ENCODE assay signal across 8 mouse cellular contexts in the genomic region with DNA sequence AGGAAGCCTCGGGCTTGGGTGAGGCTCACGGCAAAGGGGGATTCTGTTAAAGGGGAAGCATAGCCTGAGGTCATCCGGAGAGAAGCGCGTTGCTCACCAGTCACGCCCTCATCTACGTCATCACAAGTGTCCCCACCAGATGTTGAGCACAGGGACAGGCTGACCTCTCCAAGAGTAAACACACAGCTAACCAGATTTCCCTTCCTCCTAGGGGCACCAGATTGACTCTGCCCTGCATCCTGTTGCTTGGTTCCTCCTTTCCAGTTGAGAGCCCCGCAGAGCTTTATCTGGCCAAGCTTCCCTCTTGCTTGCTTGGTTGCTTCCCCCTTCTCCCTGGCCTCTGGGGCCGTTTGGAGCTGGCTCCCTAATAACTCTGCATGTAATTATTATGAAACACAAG.
DNase-seq lines count a peak whose midpoint lies in the region; ATAC-seq and TF ChIP-seq lines count a peak whose summit lies in the region.

No protein-coding gene starts in this region.

- H3K4me3 ChIP-seq in intestine, embryonic 16.5 days (ENCODE audit: low read length), result no peak overlapping the region
- H3K4me3 ChIP-seq in intestine, embryonic 15.5 days (replicated peaks), result no peak overlapping the region
- H3K4me3 ChIP-seq in embryonic facial prominence, embryonic 14.5 days (ENCODE audit: low read depth, low read length), result no peak overlapping the region
- no peak overlapping the region for H3K4me3 ChIP-seq in hindbrain, postnatal 0 days (ENCODE audit: low read length)
- H3K4me3 ChIP-seq in midbrain, embryonic 10.5 days, result no peak overlapping the region
- H3K4me3 ChIP-seq in forebrain, embryonic 15.5 days, result no peak overlapping the region

- H3K4me2 ChIP-seq in intestine, embryonic 16.5 days (ENCODE audit: low read depth, low read length), result no peak overlapping the region
- no peak overlapping the region for H3K4me2 ChIP-seq in intestine, embryonic 15.5 days (replicated peaks)
- no peak overlapping the region for H3K4me2 ChIP-seq in embryonic facial prominence, embryonic 14.5 days (ENCODE audit: low read depth, low read length)
- no peak overlapping the region for H3K4me2 ChIP-seq in hindbrain, postnatal 0 days (ENCODE audit: low read depth, low read length)
- H3K4me2 ChIP-seq in forebrain, embryonic 15.5 days (replicated peaks), result no peak overlapping the region

- no peaks in the 10 kb centered on the region for H3K36me3 ChIP-seq in intestine, embryonic 16.5 days (ENCODE audit: control insufficient read depth, insufficient read depth, low read length)
- no peaks in the 10 kb centered on the region for H3K36me3 ChIP-seq in intestine, embryonic 15.5 days
- H3K36me3 ChIP-seq in embryonic facial prominence, embryonic 14.5 days (ENCODE audit: control insufficient read depth, insufficient read depth, low read length), result no peaks in the 10 kb centered on the region
- H3K36me3 ChIP-seq in hindbrain, postnatal 0 days (ENCODE audit: insufficient read depth, low read length), result no peaks in the 10 kb centered on the region
- H3K36me3 ChIP-seq in midbrain, embryonic 10.5 days, result no peaks in the 10 kb centered on the region
- H3K36me3 ChIP-seq in forebrain, embryonic 15.5 days, result no peaks in the 10 kb centered on the region

- no peaks in the 10 kb centered on the region for H3K27me3 ChIP-seq in intestine, embryonic 16.5 days (replicated peaks; ENCODE audit: control insufficient read depth, insufficient read depth, low read length)
- H3K27me3 ChIP-seq in intestine, embryonic 15.5 days (replicated peaks), result no peaks in the 10 kb centered on the region
- no peaks in the 10 kb centered on the region for H3K27me3 ChIP-seq in embryonic facial prominence, embryonic 14.5 days (replicated peaks; ENCODE audit: control insufficient read depth, insufficient read depth, low read length)
- H3K27me3 ChIP-seq in hindbrain, postnatal 0 days (ENCODE audit: insufficient read depth, low read length), result no peaks in the 10 kb centered on the region
- H3K27me3 ChIP-seq in midbrain, embryonic 10.5 days (ENCODE audit: low read depth, poor library complexity, severe bottlenecking), result no peaks in the 10 kb centered on the region
- no peaks in the 10 kb centered on the region for H3K27me3 ChIP-seq in forebrain, embryonic 15.5 days

- 0 out of 2 replicates have a peak, but pooled peaks cover 3% of the 10 kb centered on the region for H3K4me1 ChIP-seq in intestine, embryonic 16.5 days (ENCODE audit: control insufficient read depth, insufficient read depth, low read length)
- 0 out of 2 replicates have a peak, but pooled peaks cover 4% of the 10 kb centered on the region for H3K4me1 ChIP-seq in intestine, embryonic 15.5 days (replicated peaks)
- H3K4me1 ChIP-seq in embryonic facial prominence, embryonic 14.5 days (ENCODE audit: control insufficient read depth, insufficient read depth, low read length), result peaks cover 7% of the 10 kb centered on the region
- H3K4me1 ChIP-seq in hindbrain, postnatal 0 days (ENCODE audit: insufficient read depth, low read length), result no peaks in the 10 kb centered on the region
- peaks cover 5% of the 10 kb centered on the region for H3K4me1 ChIP-seq in midbrain, embryonic 10.5 days
- H3K4me1 ChIP-seq in forebrain, embryonic 15.5 days, result peaks cover 5% of the 10 kb centered on the region

- WGBS in intestine, embryonic 16.5 days, result 38% methylated on average over 9 of the region's 9 CpGs
- 27% methylated on average over 9 of the region's 9 CpGs for WGBS in intestine, embryonic 15.5 days
- 19% methylated on average over 7 of the region's 9 CpGs for WGBS in embryonic facial prominence, embryonic 14.5 days
- WGBS in hindbrain, postnatal 0 days, result 45% methylated on average over 9 of the region's 9 CpGs
- WGBS in midbrain, embryonic 10.5 days, result 55% methylated on average over 9 of the region's 9 CpGs
- whole genome bisulfite sequencing in forebrain, embryonic 15.5 days, result 52% methylated on average over 9 of the region's 9 CpGs

- no peak overlapping the region for H3K9ac ChIP-seq in intestine, embryonic 16.5 days (ENCODE audit: low read depth, low read length)
- H3K9ac ChIP-seq in intestine, embryonic 15.5 days, result no peak overlapping the region
- no peak overlapping the region for H3K9ac ChIP-seq in embryonic facial prominence, embryonic 14.5 days (ENCODE audit: low read depth, low read length)
- H3K9ac ChIP-seq in hindbrain, postnatal 0 days (replicated peaks; ENCODE audit: low read length), result no peak overlapping the region
- no peak overlapping the region for H3K9ac ChIP-seq in forebrain, embryonic 15.5 days (replicated peaks)

- ATAC-seq in intestine, embryonic 16.5 days, result peak; percentile 23; the same call in 1 of the 2 replicates
- no peak for ATAC-seq in intestine, embryonic 15.5 days
- peak; percentile 64 for ATAC-seq in embryonic facial prominence, embryonic 14.5 days (ENCODE audit: low read depth)
- ATAC-seq in hindbrain, postnatal 0 days, result peak; percentile 64
- ATAC-seq in megakaryocyte, adult 5-6 weeks (ENCODE audit: poor library complexity, severe bottlenecking), result peak; percentile 68
- no peak for ATAC-seq in forebrain, embryonic 15.5 days (replicated peaks)

- DNase-seq in embryonic facial prominence, embryonic 14.5 days (ENCODE audit: low spot score), result peak; percentile 77
- DNase-seq in hindbrain, postnatal 0 days (ENCODE audit: low spot score), result peak; percentile 57
- DNase-seq in midbrain, embryonic 10.5 days (ENCODE audit: low spot score), result no peak
- DNase-seq in spleen, adult 12 weeks (ENCODE audit: low spot score), result no peak

- H3K9me3 ChIP-seq in intestine, embryonic 16.5 days (ENCODE audit: control insufficient read depth, low read length), result no peaks in the 10 kb centered on the region
- no peaks in the 10 kb centered on the region for H3K9me3 ChIP-seq in intestine, embryonic 15.5 days
- H3K9me3 ChIP-seq in embryonic facial prominence, embryonic 14.5 days (ENCODE audit: control insufficient read depth, low read length), result no peaks in the 10 kb centered on the region
- no peaks in the 10 kb centered on the region for H3K9me3 ChIP-seq in hindbrain, postnatal 0 days (ENCODE audit: low read length)
- peaks cover 4% of the 10 kb centered on the region; the same call in 1 of the 2 replicates for H3K9me3 ChIP-seq in midbrain, embryonic 10.5 days (replicated peaks)
- H3K9me3 ChIP-seq in forebrain, embryonic 15.5 days, result no peaks in the 10 kb centered on the region

- TF ChIP-seq CTCF in hindbrain, postnatal 0 days (IDR thresholded peaks at IDR 0.05; ENCODE audit: low read depth), result no peak

- H3K27ac ChIP-seq in intestine, embryonic 16.5 days (ENCODE audit: low read length), result no peak overlapping the region
- no peak overlapping the region for H3K27ac ChIP-seq in intestine, embryonic 15.5 days
- H3K27ac ChIP-seq in embryonic facial prominence, embryonic 14.5 days (replicated peaks; ENCODE audit: low read depth, low read length), result no peak overlapping the region; the same call in 1 of the 2 replicates
- no peak overlapping the region for H3K27ac ChIP-seq in hindbrain, postnatal 0 days
- H3K27ac ChIP-seq in midbrain, embryonic 10.5 days (replicated peaks), result no peak overlapping the region
- no peak overlapping the region for H3K27ac ChIP-seq in forebrain, embryonic 15.5 days (replicated peaks)

Comparison
In these comparisons a context has a peak if more than half of its experiments do, and no peak if none do; other contexts are left out.
1. ATAC-seq: peak in intestine, embryonic 16.5 days (single experiment), embryonic facial prominence, embryonic 14.5 days (single experiment), hindbrain, postnatal 0 days (single experiment) and megakaryocyte, adult 5-6 weeks (single experiment); none in intestine, embryonic 15.5 days (single experiment) and forebrain, embryonic 15.5 days (single experiment).
2. DNase-seq: peak in embryonic facial prominence, embryonic 14.5 days (single experiment) and hindbrain, postnatal 0 days (single experiment); none in midbrain, embryonic 10.5 days (single experiment) and spleen, adult 12 weeks (single experiment).